Mouse (Mus musculus): ENCODE measurements around the gene Acox3.

DNA sequence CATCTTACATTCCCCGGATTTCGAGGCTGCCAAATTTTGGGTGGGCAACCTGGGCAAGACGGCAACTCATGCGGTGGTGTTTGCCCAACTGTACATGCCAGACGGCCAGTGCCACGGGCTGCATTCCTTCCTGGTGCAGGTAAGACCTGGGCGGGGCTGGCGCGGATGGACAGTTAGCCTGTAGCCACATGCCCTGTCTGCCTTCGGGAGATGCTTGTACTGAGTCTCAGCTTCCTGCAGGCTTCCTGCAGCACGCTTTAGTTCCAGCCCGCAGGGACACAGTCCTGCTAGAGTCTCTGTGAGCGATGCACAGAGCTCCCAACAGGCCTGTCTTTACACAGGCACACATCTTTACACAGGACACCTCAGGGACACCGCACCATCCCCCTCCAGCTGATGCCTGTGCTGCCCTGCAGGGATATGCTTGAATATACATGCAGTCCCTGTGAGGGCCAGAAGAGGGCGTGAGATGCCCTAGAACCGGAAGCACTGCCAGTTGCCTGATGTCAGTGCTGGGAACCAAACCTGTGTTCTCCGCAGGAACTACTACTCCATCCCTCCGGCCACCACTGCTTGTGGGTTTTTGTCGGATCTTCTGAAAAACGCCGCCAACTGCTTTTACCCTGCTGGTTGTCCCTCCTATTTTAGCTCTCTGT lies 9.4 kb downstream of the Acox3 start:
- TF ChIP-seq CTCF (IDR thresholded peaks at IDR 0.05; ENCODE audit: low read depth, low read length) (no peak), POLR2A (IDR thresholded peaks at IDR 0.05; ENCODE audit: borderline replicate concordance, low read depth, low read length) (no peak)

Data from bone marrow macrophage, adult 2 months (primary cell).